Mouse (Mus musculus): ENCODE results near the gene Mrgprg. TPM values are rescaled to one million over a fixed set of nuclear protein-coding genes. Genes with fewer than 3 reads are reported as not detected.
A peak's percentile ranks its signal among the peaks of the same experiment; 100 is the strongest.

The Mrgprg gene
- polyA plus RNA-seq (2014; fragmentation: Nextera tagmentation; extraction: Ambion mirVana), result not detected in 2 replicates

GRCm38 (mm10) chr7:143766893-143767292 is at the start of gene Mrgprg:
Gene Mrgprg, minus strand, starts transcription at chr7:143766993.
- Histone ChIP-seq H3K27me3 (ENCODE audit: control insufficient read depth, insufficient read depth, low read length) (no peaks in the 10 kb centered on the region; the same call in 1 of the 2 replicates), H3K4me3 (ENCODE audit: low read depth, low read length) (no peak within 1 kb of the TSS), H3K9ac (replicated peaks; ENCODE audit: low read length) (no peak within 1 kb of the TSS), H3K9me3 (replicated peaks; ENCODE audit: control insufficient read depth, low read length) (no peaks in the 10 kb centered on the region), H3K4me1 (ENCODE audit: control insufficient read depth, insufficient read depth, low read length) (no peaks in the 10 kb centered on the region), H3K4me2 (ENCODE audit: low read depth, low read length) (no peak within 1 kb of the TSS), H3K27ac (replicated peaks; ENCODE audit: low read depth, low read length) (no peak within 1 kb of the TSS), H3K36me3 (replicated peaks; ENCODE audit: control insufficient read depth, insufficient read depth, low read depth, low read length) (no peaks in the 10 kb centered on the region)
- ATAC-seq (replicated peaks; ENCODE audit: insufficient number of reproducible peaks, low FRiP score, low TSS enrichment, low read depth) (no peak), DNase-seq (ENCODE audit: low spot score) (no peak)
- 65% methylated on average over 6 of the region's 6 CpGs for WGBS

DNA sequence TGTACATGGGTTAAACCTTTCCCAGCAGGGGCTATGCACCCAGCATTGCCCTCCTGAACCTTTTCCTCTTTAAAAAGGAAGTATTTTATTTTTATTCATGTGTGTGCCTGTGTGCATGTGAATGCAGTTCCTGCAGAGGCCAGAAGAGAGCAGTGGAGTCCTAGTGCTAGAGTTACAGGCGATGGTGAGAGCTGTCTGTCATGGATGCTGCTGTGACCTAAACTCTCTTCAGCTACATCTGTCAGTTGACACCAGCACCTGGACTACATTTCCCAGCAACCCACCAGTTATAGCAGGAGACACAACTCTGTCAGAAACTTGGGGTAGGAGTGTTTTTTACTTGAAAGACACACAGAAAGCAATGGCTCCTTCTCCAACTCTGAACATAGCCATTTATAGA is 42.1 kb upstream of the Mrgprg start:
- WGBS, result 48% methylated on average over 1 of the region's 1 CpGs
- peak; percentile 32 for DNase-seq (ENCODE audit: low spot score)
- Histone ChIP-seq H3K27me3 (ENCODE audit: control insufficient read depth, insufficient read depth, low read length) (no peaks in the 10 kb centered on the region), H3K9ac (replicated peaks; ENCODE audit: low read length) (no peak overlapping the region), H3K36me3 (replicated peaks; ENCODE audit: control insufficient read depth, insufficient read depth, low read depth, low read length) (no peaks in the 10 kb centered on the region; the same call in 1 of the 2 replicates), H3K4me2 (ENCODE audit: low read depth, low read length) (no peak overlapping the region), H3K9me3 (replicated peaks; ENCODE audit: control insufficient read depth, low read length) (no peaks in the 10 kb centered on the region), H3K4me3 (ENCODE audit: low read depth, low read length) (no peak overlapping the region), H3K27ac (replicated peaks; ENCODE audit: low read depth, low read length) (no peak overlapping the region), H3K4me1 (ENCODE audit: control insufficient read depth, insufficient read depth, low read length) (no peaks in the 10 kb centered on the region)
- ATAC-seq (replicated peaks; ENCODE audit: insufficient number of reproducible peaks, low FRiP score, low TSS enrichment, low read depth), result no peak

DNA sequence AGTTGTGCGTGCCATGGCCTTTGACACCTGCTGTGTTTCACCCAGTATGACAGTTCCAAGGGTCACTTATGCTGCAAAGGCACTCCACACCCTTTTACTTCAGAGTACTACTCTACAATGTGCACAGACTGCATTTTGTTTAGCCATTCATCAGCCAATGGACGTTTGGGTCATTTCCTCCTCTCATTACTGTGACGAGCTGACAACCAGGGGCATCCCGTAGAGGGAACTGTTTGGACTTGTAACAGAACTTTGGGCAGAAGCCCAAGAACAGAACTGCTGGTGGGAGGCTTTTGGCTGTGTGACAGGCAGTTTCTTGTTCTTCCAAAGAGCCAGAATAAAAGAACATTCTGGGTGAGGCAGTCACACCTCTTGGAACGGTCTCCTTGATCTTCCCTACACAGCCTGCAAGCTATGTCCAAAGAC is 38.4 kb upstream of the Mrgprg start:
- Histone ChIP-seq H3K9ac (replicated peaks; ENCODE audit: low read length) (no peak overlapping the region), H3K4me2 (ENCODE audit: low read depth, low read length) (no peak overlapping the region), H3K27ac (replicated peaks; ENCODE audit: low read depth, low read length) (no peak overlapping the region), H3K36me3 (replicated peaks; ENCODE audit: control insufficient read depth, insufficient read depth, low read depth, low read length) (no peaks in the 10 kb centered on the region), H3K4me1 (ENCODE audit: control insufficient read depth, insufficient read depth, low read length) (no peaks in the 10 kb centered on the region), H3K4me3 (ENCODE audit: low read depth, low read length) (no peak overlapping the region), H3K27me3 (ENCODE audit: control insufficient read depth, insufficient read depth, low read length) (no peaks in the 10 kb centered on the region), H3K9me3 (replicated peaks; ENCODE audit: control insufficient read depth, low read length) (no peaks in the 10 kb centered on the region)
- ATAC-seq (replicated peaks; ENCODE audit: insufficient number of reproducible peaks, low FRiP score, low TSS enrichment, low read depth) (no peak), DNase-seq (ENCODE audit: low spot score) (no peak)
- 82% methylated on average over 5 of the region's 5 CpGs for WGBS

GRCm38 (mm10) chr7:143801195-143802065 is 34.6 kb upstream of the Mrgprg start:
- Histone ChIP-seq H3K9me3 (replicated peaks; ENCODE audit: control insufficient read depth, low read length) (no peaks in the 10 kb centered on the region), H3K36me3 (replicated peaks; ENCODE audit: control insufficient read depth, insufficient read depth, low read depth, low read length) (peaks cover 3% of the 10 kb centered on the region), H3K4me1 (ENCODE audit: control insufficient read depth, insufficient read depth, low read length) (no peaks in the 10 kb centered on the region), H3K9ac (replicated peaks; ENCODE audit: low read length) (no peak overlapping the region), H3K4me2 (ENCODE audit: low read depth, low read length) (no peak overlapping the region), H3K27ac (replicated peaks; ENCODE audit: low read depth, low read length) (no peak overlapping the region), H3K27me3 (ENCODE audit: control insufficient read depth, insufficient read depth, low read length) (no peaks in the 10 kb centered on the region), H3K4me3 (ENCODE audit: low read depth, low read length) (no peak overlapping the region)
- no peak for ATAC-seq (replicated peaks; ENCODE audit: insufficient number of reproducible peaks, low FRiP score, low TSS enrichment, low read depth)
- 87% methylated on average over 8 of the region's 8 CpGs for WGBS
- no peak for DNase-seq (ENCODE audit: low spot score)

GRCm38 (mm10) chr7:143800770-143801169 is 34.0 kb upstream of the Mrgprg start:
- H3K36me3 ChIP-seq (replicated peaks; ENCODE audit: control insufficient read depth, insufficient read depth, low read depth, low read length), result peaks cover 3% of the 10 kb centered on the region

GRCm38 (mm10) chr7:143798783-143799182 is 32.0 kb upstream of the Mrgprg start:
- no peaks in the 10 kb centered on the region for H3K27me3 ChIP-seq (ENCODE audit: control insufficient read depth, insufficient read depth, low read length)
- H3K4me2 ChIP-seq (ENCODE audit: low read depth, low read length), result no peak overlapping the region
- ATAC-seq (replicated peaks; ENCODE audit: insufficient number of reproducible peaks, low FRiP score, low TSS enrichment, low read depth) (no peak), DNase-seq (ENCODE audit: low spot score) (no peak)
- H3K4me3 ChIP-seq (ENCODE audit: low read depth, low read length), result no peak overlapping the region
- peaks cover 3% of the 10 kb centered on the region for H3K36me3 ChIP-seq (replicated peaks; ENCODE audit: control insufficient read depth, insufficient read depth, low read depth, low read length)
- WGBS, result 94% methylated on average over 4 of the region's 4 CpGs
- no peaks in the 10 kb centered on the region for H3K4me1 ChIP-seq (ENCODE audit: control insufficient read depth, insufficient read depth, low read length)
- H3K9me3 ChIP-seq (replicated peaks; ENCODE audit: control insufficient read depth, low read length), result no peaks in the 10 kb centered on the region
- H3K27ac ChIP-seq (replicated peaks; ENCODE audit: low read depth, low read length), result no peak overlapping the region
- no peak overlapping the region for H3K9ac ChIP-seq (replicated peaks; ENCODE audit: low read length)

More at GRCm38 (mm10) chr7:143800770-143801169, 34.0 kb upstream of the Mrgprg start:
- H3K4me2 ChIP-seq (ENCODE audit: low read depth, low read length), result no peak overlapping the region
- H3K27ac ChIP-seq (replicated peaks; ENCODE audit: low read depth, low read length), result no peak overlapping the region
- no peak for ATAC-seq (replicated peaks; ENCODE audit: insufficient number of reproducible peaks, low FRiP score, low TSS enrichment, low read depth)
- DNase-seq (ENCODE audit: low spot score), result no peak
- no peaks in the 10 kb centered on the region for H3K27me3 ChIP-seq (ENCODE audit: control insufficient read depth, insufficient read depth, low read length)
- no peak overlapping the region for H3K4me3 ChIP-seq (ENCODE audit: low read depth, low read length)
- H3K9me3 ChIP-seq (replicated peaks; ENCODE audit: control insufficient read depth, low read length), result no peaks in the 10 kb centered on the region
- no peak overlapping the region for H3K9ac ChIP-seq (replicated peaks; ENCODE audit: low read length)
- no peaks in the 10 kb centered on the region for H3K4me1 ChIP-seq (ENCODE audit: control insufficient read depth, insufficient read depth, low read length)
- WGBS, result 84% methylated on average over 1 of the region's 1 CpGs

- Histone ChIP-seq H3K4me3 (ENCODE audit: low read depth, low read length) (no peak overlapping the region), H3K27ac (replicated peaks; ENCODE audit: low read depth, low read length) (no peak overlapping the region), H3K36me3 (replicated peaks; ENCODE audit: control insufficient read depth, insufficient read depth, low read depth, low read length) (no peaks in the 10 kb centered on the region; the same call in 1 of the 2 replicates), H3K9me3 (replicated peaks; ENCODE audit: control insufficient read depth, low read length) (no peaks in the 10 kb centered on the region), H3K4me1 (ENCODE audit: control insufficient read depth, insufficient read depth, low read length) (no peaks in the 10 kb centered on the region), H3K4me2 (ENCODE audit: low read depth, low read length) (no peak overlapping the region), H3K9ac (replicated peaks; ENCODE audit: low read length) (no peak overlapping the region), H3K27me3 (ENCODE audit: control insufficient read depth, insufficient read depth, low read length) (no peaks in the 10 kb centered on the region)
- 62% methylated on average over 4 of the region's 4 CpGs for WGBS
- no peak for ATAC-seq (replicated peaks; ENCODE audit: insufficient number of reproducible peaks, low FRiP score, low TSS enrichment, low read depth)
- peak; percentile 25 for DNase-seq (ENCODE audit: low spot score)
Measured at GRCm38 (mm10) chr7:143793121-143793520, 26.3 kb upstream of the Mrgprg start.

- H3K9ac ChIP-seq (replicated peaks; ENCODE audit: low read length), result no peak overlapping the region
- no peak overlapping the region for H3K4me2 ChIP-seq (ENCODE audit: low read depth, low read length)
- WGBS, result 77% methylated on average over 6 of the region's 6 CpGs
Measured at GRCm38 (mm10) chr7:143792336-143792985, 25.7 kb upstream of the Mrgprg start.

More at GRCm38 (mm10) chr7:143792336-143792985, 25.7 kb upstream of the Mrgprg start:
- ATAC-seq (replicated peaks; ENCODE audit: insufficient number of reproducible peaks, low FRiP score, low TSS enrichment, low read depth) (no peak), DNase-seq (ENCODE audit: low spot score) (no peak)
- Histone ChIP-seq H3K36me3 (replicated peaks; ENCODE audit: control insufficient read depth, insufficient read depth, low read depth, low read length) (no peaks in the 10 kb centered on the region; the same call in 1 of the 2 replicates), H3K4me3 (ENCODE audit: low read depth, low read length) (no peak overlapping the region), H3K4me1 (ENCODE audit: control insufficient read depth, insufficient read depth, low read length) (no peaks in the 10 kb centered on the region), H3K27me3 (ENCODE audit: control insufficient read depth, insufficient read depth, low read length) (no peaks in the 10 kb centered on the region), H3K27ac (replicated peaks; ENCODE audit: low read depth, low read length) (no peak overlapping the region), H3K9me3 (replicated peaks; ENCODE audit: control insufficient read depth, low read length) (no peaks in the 10 kb centered on the region)

Measured in embryonic facial prominence, embryonic 11.5 days (tissue).